Mouse (Mus musculus): ENCODE measurements at regions not wholly inside any gene's neighbourhood (a gene's known extent, or its start where the extent isn't known, plus 50 kb on each side); places are given as distances from the start of the nearest gene placed in this dataset.

GRCm38 (mm10) chr13:97549384-97549783, 211.0 kb downstream of the Gm10260 start:
- TF ChIP-seq POLR2A (IDR thresholded peaks at IDR 0.05; ENCODE audit: extremely low read depth, insufficient read depth, low read length) (no peak), CTCF (IDR thresholded peaks at IDR 0.05; ENCODE audit: low read depth, low read length) (no peak)

Measured in liver, adult 2 months (tissue).